ENCODE assay signal across 8 mouse cellular contexts in genomic region chr2:116975601-116976431, GRCm38 (mm10).
DNase-seq lines count a peak whose midpoint lies in the region; ATAC-seq and TF ChIP-seq lines count a peak whose summit lies in the region.

No protein-coding gene starts in this region.

- peak overlapping the region; percentile 62 for H3K9ac ChIP-seq in intestine, postnatal 0 days (ENCODE audit: low read depth, low read length)

- no peaks in the 10 kb centered on the region; the same call in 1 of the 2 replicates for H3K4me1 ChIP-seq in intestine, postnatal 0 days (replicated peaks; ENCODE audit: control insufficient read depth, insufficient read depth, low read length)

- H3K27ac ChIP-seq in intestine, postnatal 0 days (ENCODE audit: low read depth, low read length), result peak overlapping the region; percentile 79

- under 1% methylated on average over 54 of the region's 54 CpGs for WGBS in intestine, postnatal 0 days

- TF ChIP-seq CTCF in intestine, postnatal 0 days (IDR thresholded peaks at IDR 0.05; ENCODE audit: low read depth), result peak; percentile 49

- peak; percentile 83 for ATAC-seq in intestine, postnatal 0 days

- H3K4me3 ChIP-seq in intestine, postnatal 0 days (ENCODE audit: low read depth, low read length), result peak overlapping the region; percentile 43

- DNase-seq in adrenal gland, adult 2 months, result peak; percentile 92
- DNase-seq in embryo, embryonic 9.5 days (ENCODE audit: extremely low spot score), result peak; percentile 92
- DNase-seq in heart, adult 11 months, result peak; percentile 99
- DNase-seq in left cerebral cortex, postnatal 36 days (ENCODE audit: low spot score in 2 of 2), result peak; percentile 85 to 90
- DNase-seq in mesoderm, embryonic 11.5 days (ENCODE audit: low read depth, low spot score), result peak; percentile 95
- DNase-seq in right cerebral cortex, postnatal 36 days (ENCODE audit: low spot score in 2 of 2), result peak; percentile 81 to 87
- peak; percentile 76 to 78 for DNase-seq in urinary bladder, postnatal 4 days (ENCODE audit: low spot score in 2 of 2)

- H3K36me3 ChIP-seq in intestine, postnatal 0 days (ENCODE audit: control insufficient read depth, insufficient read depth), result no peaks in the 10 kb centered on the region

- no peaks in the 10 kb centered on the region for H3K9me3 ChIP-seq in intestine, postnatal 0 days (ENCODE audit: control insufficient read depth)

- intact Hi-C loops in left cerebral cortex, postnatal 36 days (cut with DNase I), result loop anchor here (1.0 to 5.0 kb wide), 2 partner anchors 41 to 144 kb away; no protein-coding TSS in a partner anchor

- peak overlapping the region; percentile 85 for H3K4me2 ChIP-seq in intestine, postnatal 0 days (replicated peaks; ENCODE audit: low read depth)

- H3K27me3 ChIP-seq in intestine, postnatal 0 days (replicated peaks; ENCODE audit: control insufficient read depth, insufficient read depth, low read length), result no peaks in the 10 kb centered on the region

Comparison
In these comparisons a context has a peak if more than half of its experiments do, and no peak if none do; other contexts are left out.
1. Peak in every context shown above with its lines: DNase-seq, ATAC-seq, H3K4me3 ChIP-seq and H3K27ac ChIP-seq.